Mouse (Mus musculus): ENCODE measurements at regions not wholly inside any gene's neighbourhood (a gene's known extent, or its start where the extent isn't known, plus 50 kb on each side); places are given as distances from the start of the nearest gene placed in this dataset.

- no peak for DNase-seq (ENCODE audit: low spot score)
These were observed 405.6 kb upstream of the Klf4 start for GRCm38 (mm10) chr4:55937833-55938232.

- peak; percentile 4 for DNase-seq (ENCODE audit: low spot score)
These were observed 397.0 kb upstream of the Klf4 start for GRCm38 (mm10) chr4:55929141-55929782.

- peak; percentile 33 for DNase-seq (ENCODE audit: low spot score)
These were observed 396.4 kb upstream of the Klf4 start for GRCm38 (mm10) chr4:55928670-55929069.

- peak; percentile 12 for DNase-seq (ENCODE audit: low spot score)
These were observed 395.9 kb upstream of the Klf4 start for GRCm38 (mm10) chr4:55928196-55928595.

- no peak for DNase-seq (ENCODE audit: low spot score)
These were observed 395.1 kb upstream of the Klf4 start for GRCm38 (mm10) chr4:55927391-55927790.

- no peak for DNase-seq (ENCODE audit: low spot score)
These were observed 392.7 kb upstream of the Klf4 start for GRCm38 (mm10) chr4:55924974-55925373.

GRCm38 (mm10) chr4:55921217-55921616, 389.0 kb upstream of the Klf4 start:
- DNase-seq (ENCODE audit: low spot score), result no peak

GRCm38 (mm10) chr4:55894116-55894885, 362.0 kb upstream of the Klf4 start:
- DNase-seq (ENCODE audit: low spot score), result no peak

- DNase-seq (ENCODE audit: low spot score), result no peak
These were observed 359.4 kb upstream of the Klf4 start for GRCm38 (mm10) chr4:55891656-55892055.

- DNase-seq (ENCODE audit: low spot score), result no peak
These were observed 355.3 kb upstream of the Klf4 start for GRCm38 (mm10) chr4:55887581-55887980.

GRCm38 (mm10) chr4:55882541-55882940, 350.3 kb upstream of the Klf4 start:
- DNase-seq (ENCODE audit: low spot score), result no peak

GRCm38 (mm10) chr4:55875304-55875703, 343.0 kb upstream of the Klf4 start:
- DNase-seq (ENCODE audit: low spot score), result no peak

GRCm38 (mm10) chr4:55874875-55875274, 342.6 kb upstream of the Klf4 start:
- no peak for DNase-seq (ENCODE audit: low spot score)

- no peak for DNase-seq (ENCODE audit: low spot score)
These were observed 342.0 kb upstream of the Klf4 start for GRCm38 (mm10) chr4:55874276-55874675.

GRCm38 (mm10) chr4:55860055-55860454, 327.8 kb upstream of the Klf4 start:
- DNase-seq (ENCODE audit: low spot score), result no peak

- no peak for DNase-seq (ENCODE audit: low spot score)
These were observed 327.0 kb upstream of the Klf4 start for GRCm38 (mm10) chr4:55859211-55859761.

GRCm38 (mm10) chr4:55851430-55851829, 319.2 kb upstream of the Klf4 start:
- DNase-seq (ENCODE audit: low spot score), result no peak

GRCm38 (mm10) chr4:55851027-55851426, 318.8 kb upstream of the Klf4 start:
- DNase-seq (ENCODE audit: low spot score), result no peak

GRCm38 (mm10) chr4:55843727-55844401, 311.6 kb upstream of the Klf4 start:
- peak; percentile 13 for DNase-seq (ENCODE audit: low spot score)

GRCm38 (mm10) chr4:55838568-55838967, 306.3 kb upstream of the Klf4 start:
- no peak for DNase-seq (ENCODE audit: low spot score)

- DNase-seq (ENCODE audit: low spot score), result no peak
These were observed 291.9 kb upstream of the Klf4 start for GRCm38 (mm10) chr4:55824047-55824760.

- DNase-seq (ENCODE audit: low spot score), result no peak
These were observed 291.3 kb upstream of the Klf4 start for GRCm38 (mm10) chr4:55823583-55823982.
